Mouse (Mus musculus) limb, embryonic 15.5 days (tissue): Measurements from ENCODE around the gene D430042O09Rik. TPM values are rescaled to one million over a fixed set of nuclear protein-coding genes. Genes with fewer than 3 reads are reported as not detected.
"Not testable (repeated sequence)": the region's sequence is repeated elsewhere in the genome, so short reads cannot be mapped to it uniquely, and the experiment has no call there.

Experiments
- ATAC-seq: fragments of 200-750 bp; cut with Nextera tagmentation; 2 replicates; pipeline ENCODE4 v1.8.0; 2017; ENCODE audit warnings: low read depth, moderate TSS enrichment; ENCODE audit not compliant: insufficient number of reproducible peaks, low FRiP score, low TSS enrichment
- H3K27ac ChIP-seq: fragments of 300-500 bp; sonication (generic); 2 replicates; pipeline ENCODE4 v1.5.1; 2015; ENCODE audit warnings: moderate library complexity, mild to moderate bottlenecking, inconsistent platforms
- H3K27me3 ChIP-seq: fragments of 300-500 bp; sonication (generic); 2 replicates; pipeline ENCODE4 v1.6.1; 2015; ENCODE audit warnings: inconsistent platforms
- H3K36me3 ChIP-seq: fragments of 300-500 bp; sonication (generic); 2 replicates; pipeline ENCODE4 v1.6.1; 2015; ENCODE audit warnings: inconsistent platforms
- H3K4me1 ChIP-seq: fragments of 300-500 bp; sonication (generic); 2 replicates; pipeline ENCODE4 v1.6.1; 2015; ENCODE audit warnings: inconsistent platforms
- H3K4me2 ChIP-seq: fragments of 300-500 bp; sonication (generic); 2 replicates; pipeline ENCODE4 v1.6.1; 2015; ENCODE audit warnings: mild to moderate bottlenecking, inconsistent platforms
- H3K4me3 ChIP-seq: fragments of 300-500 bp; sonication (generic); 2 replicates; pipeline ENCODE4 v1.5.1; 2015; ENCODE audit warnings: mild to moderate bottlenecking, inconsistent platforms
- H3K9ac ChIP-seq: fragments of 300-500 bp; sonication (generic); 2 replicates; pipeline ENCODE4 v1.6.1; 2015; ENCODE audit warnings: inconsistent platforms
- H3K9me3 ChIP-seq: fragments of 300-500 bp; sonication (generic); 2 replicates; pipeline ENCODE4 v1.6.1; 2016; ENCODE audit warnings: inconsistent platforms
- WGBS: fragments of 180-500 bp; shearing (Covaris S2); methylation state at CpG from one replicate; pipeline ENCODE4 v1.1.7; 2015; 5-methylcytosine and 5-hydroxymethylcytosine counted together
- polyA plus RNA-seq: library from polyadenylated mRNA; unstranded; fragments of >200 nt; fragmentation: Nextera tagmentation; extraction: Ambion mirVana; gene quantifications from 2 replicates; pipeline ENCODE4 v1.2.1, GENCODE M21; 2015

The D430042O09Rik gene
- polyA plus RNA-seq, 1 experiment from 2014 or later, result 6.4 TPM

GRCm38 (mm10) chr7:125713542-125714055 is 5.9 kb downstream of the D430042O09Rik start:
- H3K9ac ChIP-seq, H3K36me3 ChIP-seq, H3K27me3 ChIP-seq, H3K4me2 ChIP-seq, H3K4me3 ChIP-seq, H3K27ac ChIP-seq, ATAC-seq, H3K9me3 ChIP-seq: not testable (repeated sequence)
- 89% methylated on average over 6 of the region's 7 CpGs for WGBS
- peaks cover 12% of the 10 kb centered on the region for H3K4me1 ChIP-seq

- no peaks in the 10 kb centered on the region for H3K9me3 ChIP-seq
- H3K36me3 ChIP-seq, result no peaks in the 10 kb centered on the region; the same call in 1 of the 2 replicates
- H3K9ac ChIP-seq, result no peak overlapping the region
- ATAC-seq, result no peak
- no peak overlapping the region for H3K27ac ChIP-seq
- no peak overlapping the region for H3K4me2 ChIP-seq
- no peak overlapping the region for H3K4me3 ChIP-seq
- 85% methylated on average over 3 of the region's 3 CpGs for WGBS
- H3K4me1 ChIP-seq, result peaks cover 15% of the 10 kb centered on the region
- no peaks in the 10 kb centered on the region for H3K27me3 ChIP-seq
These were observed 7.1 kb downstream of the D430042O09Rik start for GRCm38 (mm10) chr7:125714803-125715202.

GRCm38 (mm10) chr7:125716724-125717123 is 9.0 kb downstream of the D430042O09Rik start:
- Histone ChIP-seq H3K9ac (no peak overlapping the region), H3K4me2 (no peak overlapping the region), H3K9me3 (no peaks in the 10 kb centered on the region), H3K27me3 (no peaks in the 10 kb centered on the region), H3K27ac (peak overlapping the region; percentile 48), H3K4me1 (peaks cover 30% of the 10 kb centered on the region), H3K4me3 (no peak overlapping the region), H3K36me3 (no peaks in the 10 kb centered on the region; the same call in 1 of the 2 replicates)
- ATAC-seq, result no peak
- WGBS, result 33% methylated on average over 2 of the region's 2 CpGs

- no peaks in the 10 kb centered on the region for H3K9me3 ChIP-seq
- H3K4me2 ChIP-seq, result no peak overlapping the region
- H3K27ac ChIP-seq, result 0 out of 2 replicates have a peak overlapping the region, but pooled peaks have one; percentile 48
- H3K36me3 ChIP-seq, result no peaks in the 10 kb centered on the region; the same call in 1 of the 2 replicates
- peaks cover 30% of the 10 kb centered on the region for H3K4me1 ChIP-seq
- no peaks in the 10 kb centered on the region for H3K27me3 ChIP-seq
- no peak overlapping the region for H3K9ac ChIP-seq
- no peak for ATAC-seq
- H3K4me3 ChIP-seq, result no peak overlapping the region
These were observed 9.9 kb downstream of the D430042O09Rik start for GRCm38 (mm10) chr7:125717612-125718011.

- Histone ChIP-seq H3K4me1 (peaks cover 30% of the 10 kb centered on the region), H3K27me3 (no peaks in the 10 kb centered on the region), H3K4me2 (no peak overlapping the region), H3K9me3 (no peaks in the 10 kb centered on the region), H3K36me3 (no peaks in the 10 kb centered on the region), H3K4me3 (no peak overlapping the region), H3K9ac (no peak overlapping the region), H3K27ac (peak overlapping the region; percentile 44; the same call in 1 of the 2 replicates)
- WGBS, result 31% methylated on average over 5 of the region's 5 CpGs
- no peak for ATAC-seq
These were observed 12.7 kb downstream of the D430042O09Rik start for GRCm38 (mm10) chr7:125720370-125720769.

GRCm38 (mm10) chr7:125721033-125721432 is 13.3 kb downstream of the D430042O09Rik start:
- no peak overlapping the region for H3K27ac ChIP-seq
- H3K9me3 ChIP-seq, result no peaks in the 10 kb centered on the region
- H3K9ac ChIP-seq, result no peak overlapping the region
- no peaks in the 10 kb centered on the region for H3K27me3 ChIP-seq
- no peak for ATAC-seq
- no peaks in the 10 kb centered on the region for H3K36me3 ChIP-seq
- WGBS, result 69% methylated on average over 4 of the region's 4 CpGs
- no peak overlapping the region for H3K4me3 ChIP-seq
- no peak overlapping the region for H3K4me2 ChIP-seq
- H3K4me1 ChIP-seq, result peaks cover 30% of the 10 kb centered on the region

GRCm38 (mm10) chr7:125722127-125722526 is 14.4 kb downstream of the D430042O09Rik start:
- no peak for ATAC-seq
- Histone ChIP-seq H3K4me2 (no peak overlapping the region), H3K4me3 (no peak overlapping the region), H3K9me3 (no peaks in the 10 kb centered on the region), H3K4me1 (peaks cover 21% of the 10 kb centered on the region), H3K9ac (no peak overlapping the region), H3K36me3 (no peaks in the 10 kb centered on the region), H3K27me3 (no peaks in the 10 kb centered on the region), H3K27ac (no peak overlapping the region)

- Histone ChIP-seq H3K36me3 (no peaks in the 10 kb centered on the region), H3K27me3 (no peaks in the 10 kb centered on the region), H3K4me1 (peaks cover 21% of the 10 kb centered on the region), H3K4me3 (no peak overlapping the region), H3K27ac (no peak overlapping the region), H3K9me3 (no peaks in the 10 kb centered on the region), H3K4me2 (no peak overlapping the region), H3K9ac (no peak overlapping the region)
- 47% methylated on average over 5 of the region's 5 CpGs for WGBS
- ATAC-seq, result no peak
These were observed 15.7 kb downstream of the D430042O09Rik start for GRCm38 (mm10) chr7:125723189-125723972.

GRCm38 (mm10) chr7:125731679-125732078 is 24.0 kb downstream of the D430042O09Rik start:
- Histone ChIP-seq H3K9me3 (no peaks in the 10 kb centered on the region), H3K9ac (no peak overlapping the region), H3K27me3 (no peaks in the 10 kb centered on the region), H3K27ac (no peak overlapping the region), H3K4me1 (no peaks in the 10 kb centered on the region), H3K4me3 (no peak overlapping the region), H3K4me2 (no peak overlapping the region), H3K36me3 (no peaks in the 10 kb centered on the region)
- ATAC-seq, result no peak

- H3K36me3 ChIP-seq, result no peaks in the 10 kb centered on the region
- H3K27ac ChIP-seq, result no peak overlapping the region
- WGBS, result 86% methylated on average over 4 of the region's 4 CpGs
- no peaks in the 10 kb centered on the region for H3K4me1 ChIP-seq
- no peak overlapping the region for H3K4me2 ChIP-seq
- H3K9me3 ChIP-seq, result no peaks in the 10 kb centered on the region
- H3K27me3 ChIP-seq, result no peaks in the 10 kb centered on the region
- H3K9ac ChIP-seq, result no peak overlapping the region
- H3K4me3 ChIP-seq, result no peak overlapping the region
- no peak for ATAC-seq
These were observed 26.1 kb downstream of the D430042O09Rik start for GRCm38 (mm10) chr7:125733791-125734190.

GRCm38 (mm10) chr7:125736366-125737015 is 28.8 kb downstream of the D430042O09Rik start:
- no peaks in the 10 kb centered on the region for H3K4me1 ChIP-seq
- ATAC-seq, result no peak
- H3K27ac ChIP-seq, result no peak overlapping the region
- H3K9ac ChIP-seq, result no peak overlapping the region
- H3K4me2 ChIP-seq, result no peak overlapping the region
- H3K9me3 ChIP-seq, result no peaks in the 10 kb centered on the region
- WGBS, result 77% methylated on average over 4 of the region's 4 CpGs
- H3K27me3 ChIP-seq, result no peaks in the 10 kb centered on the region
- no peak overlapping the region for H3K4me3 ChIP-seq
- H3K36me3 ChIP-seq, result no peaks in the 10 kb centered on the region

GRCm38 (mm10) chr7:125740521-125740920 is 32.8 kb downstream of the D430042O09Rik start:
- no peak overlapping the region for H3K4me3 ChIP-seq
- H3K27ac ChIP-seq, result no peak overlapping the region
- H3K4me2 ChIP-seq, result no peak overlapping the region
- WGBS, result 78% methylated on average over 2 of the region's 2 CpGs
- no peaks in the 10 kb centered on the region for H3K36me3 ChIP-seq
- no peaks in the 10 kb centered on the region for H3K9me3 ChIP-seq
- H3K4me1 ChIP-seq, result no peaks in the 10 kb centered on the region
- no peaks in the 10 kb centered on the region for H3K27me3 ChIP-seq
- no peak overlapping the region for H3K9ac ChIP-seq
- ATAC-seq, result no peak
